Mouse (Mus musculus) forebrain, embryonic 16.5 days (tissue): ENCODE results near the gene Mid2. TPM values are rescaled to one million over a fixed set of nuclear protein-coding genes. Genes with fewer than 3 reads are reported as not detected.
"Not testable (repeated sequence)": the region's sequence is repeated elsewhere in the genome, so short reads cannot be mapped to it uniquely, and the experiment has no call there.

Source experiments
- ATAC-seq: fragments of 200-750 bp; cut with Nextera tagmentation; 2 replicates; pipeline ENCODE4 v1.8.0; 2017; ENCODE audit warnings: mild to moderate bottlenecking, moderate library complexity
- H3K27ac ChIP-seq: fragments of 300-500 bp; sonication (generic); 2 replicates; pipeline ENCODE4 v1.5.1; 2014; ENCODE audit warnings: low read length, control low read depth
- H3K27me3 ChIP-seq: fragments of 300-500 bp; sonication (generic); replicated peaks from 2 replicates; pipeline ENCODE4 v1.6.1; 2014; ENCODE audit warnings: low read length; ENCODE audit not compliant: control insufficient read depth, insufficient read depth
- H3K36me3 ChIP-seq: fragments of 300-500 bp; sonication (generic); 2 replicates; pipeline ENCODE4 v1.6.1; 2014; ENCODE audit not compliant: control insufficient read depth, insufficient read depth
- H3K4me1 ChIP-seq: fragments of 300-500 bp; sonication (generic); replicated peaks from 2 replicates; pipeline ENCODE4 v1.6.1; 2014; ENCODE audit warnings: low read length; ENCODE audit not compliant: control insufficient read depth, insufficient read depth
- H3K4me2 ChIP-seq: fragments of 300-500 bp; sonication (generic); 2 replicates; pipeline ENCODE4 v1.6.1; 2014; ENCODE audit warnings: mild to moderate bottlenecking, low read length, control low read depth
- H3K4me3 ChIP-seq: fragments of 300-500 bp; sonication (generic); replicated peaks from 2 replicates; pipeline ENCODE4 v1.5.1; 2014; ENCODE audit warnings: mild to moderate bottlenecking, low read length, control low read depth
- H3K9ac ChIP-seq: fragments of 300-500 bp; sonication (generic); replicated peaks from 2 replicates; pipeline ENCODE4 v1.6.1; 2014; ENCODE audit warnings: low read depth, low read length, control low read depth
- H3K9me3 ChIP-seq: fragments of 300-500 bp; sonication (generic); 2 replicates; pipeline ENCODE4 v1.6.1; 2016; ENCODE audit warnings: low read length; ENCODE audit not compliant: control insufficient read depth
- WGBS: fragments of 180-500 bp; shearing (Covaris S2); extraction: QIAGEN DNeasy Blood & Tissue Kit; methylation state at CpG from one replicate; pipeline ENCODE4 v1.1.7; 2014; 5-methylcytosine and 5-hydroxymethylcytosine counted together
- polyA plus RNA-seq: library from polyadenylated mRNA; unstranded; fragments of >200 nt; fragmentation: Nextera tagmentation; extraction: Ambion mirVana; gene quantifications from 2 replicates; pipeline ENCODE4 v1.2.1, GENCODE M21; 2015

The Mid2 gene
- polyA plus RNA-seq, 1 experiment from 2014 or later, result 4.5 TPM

GRCm38 (mm10) chrX:140697872-140698463 lies 33.6 kb downstream of the Mid2 start:
- not testable (repeated sequence) for ATAC-seq
- 41% methylated on average over 6 of the region's 7 CpGs for WGBS

DNA sequence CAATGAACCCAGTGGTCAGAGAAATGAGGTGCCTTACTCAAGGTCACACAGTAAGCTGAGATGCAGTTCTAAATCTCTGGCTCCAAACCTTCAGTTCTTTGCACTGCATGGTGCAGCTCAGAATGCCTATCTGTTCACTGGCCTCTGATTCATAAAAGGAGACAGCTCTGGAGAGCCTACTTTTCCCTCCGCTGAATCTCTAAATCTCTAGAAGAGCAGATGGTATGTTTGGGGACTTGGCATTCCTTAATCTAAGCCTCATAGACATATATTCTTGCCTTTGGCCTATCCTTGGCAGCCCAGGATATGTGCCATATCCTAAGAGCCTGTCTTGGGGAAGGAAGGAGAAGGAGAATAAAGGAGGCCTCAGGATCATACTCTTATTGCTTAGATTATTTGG lies 38.8 kb downstream of the Mid2 start:
- no peak overlapping the region for H3K9ac ChIP-seq
- no peaks in the 10 kb centered on the region for H3K36me3 ChIP-seq
- no peaks in the 10 kb centered on the region for H3K9me3 ChIP-seq
- no peak for ATAC-seq
- H3K4me2 ChIP-seq, result no peak overlapping the region
- 77% methylated on average over 1 of the region's 1 CpGs for WGBS
- no peak overlapping the region for H3K27ac ChIP-seq
- H3K4me1 ChIP-seq, result no peaks in the 10 kb centered on the region
- no peak overlapping the region for H3K4me3 ChIP-seq
- no peaks in the 10 kb centered on the region; the same call in 1 of the 2 replicates for H3K27me3 ChIP-seq

More at GRCm38 (mm10) chrX:140697872-140698463, 33.6 kb downstream of the Mid2 start:
- H3K36me3 ChIP-seq, H3K4me3 ChIP-seq, H3K4me1 ChIP-seq, H3K9me3 ChIP-seq, H3K4me2 ChIP-seq, H3K9ac ChIP-seq, H3K27ac ChIP-seq, H3K27me3 ChIP-seq: not testable (repeated sequence)

- no peak overlapping the region for H3K4me3 ChIP-seq
- no peaks in the 10 kb centered on the region for H3K4me1 ChIP-seq
- H3K27me3 ChIP-seq, result no peaks in the 10 kb centered on the region; the same call in 1 of the 2 replicates
- ATAC-seq, result no peak
- no peak overlapping the region for H3K9ac ChIP-seq
- H3K9me3 ChIP-seq, result no peaks in the 10 kb centered on the region
- 80% methylated on average over 4 of the region's 4 CpGs for WGBS
- no peak overlapping the region for H3K27ac ChIP-seq
- no peaks in the 10 kb centered on the region for H3K36me3 ChIP-seq
- H3K4me2 ChIP-seq, result no peak overlapping the region
Observed at GRCm38 (mm10) chrX:140706077-140706476, 41.7 kb downstream of the Mid2 start.

GRCm38 (mm10) chrX:140722400-140722799 lies 58.0 kb downstream of the Mid2 start:
- H3K27me3 ChIP-seq, result no peaks in the 10 kb centered on the region
- no peak overlapping the region for H3K9ac ChIP-seq
- H3K4me3 ChIP-seq, result no peak overlapping the region
- 35% methylated on average over 4 of the region's 4 CpGs for WGBS
- no peaks in the 10 kb centered on the region for H3K36me3 ChIP-seq
- no peaks in the 10 kb centered on the region for H3K4me1 ChIP-seq
- no peak for ATAC-seq
- H3K27ac ChIP-seq, result no peak overlapping the region
- no peaks in the 10 kb centered on the region for H3K9me3 ChIP-seq
- no peak overlapping the region for H3K4me2 ChIP-seq

GRCm38 (mm10) chrX:140738986-140739385 lies 74.6 kb downstream of the Mid2 start:
- Histone ChIP-seq H3K4me1 (no peaks in the 10 kb centered on the region), H3K36me3 (no peaks in the 10 kb centered on the region), H3K4me3 (no peak overlapping the region), H3K27ac (no peak overlapping the region), H3K27me3 (no peaks in the 10 kb centered on the region; the same call in 1 of the 2 replicates), H3K4me2 (no peak overlapping the region), H3K9ac (no peak overlapping the region), H3K9me3 (no peaks in the 10 kb centered on the region)
- ATAC-seq, result no peak

GRCm38 (mm10) chrX:140743213-140743612 lies 78.8 kb downstream of the Mid2 start:
- WGBS, result 51% methylated on average over 5 of the region's 5 CpGs
- no peak for ATAC-seq

GRCm38 (mm10) chrX:140769794-140770193 lies 105.4 kb downstream of the Mid2 start:
- no peak overlapping the region for H3K9ac ChIP-seq
- no peaks in the 10 kb centered on the region for H3K36me3 ChIP-seq
- H3K4me3 ChIP-seq, result no peak overlapping the region
- 78% methylated on average over 1 of the region's 1 CpGs for WGBS
- H3K4me2 ChIP-seq, result no peak overlapping the region
- H3K9me3 ChIP-seq, result no peaks in the 10 kb centered on the region
- H3K27me3 ChIP-seq, result no peaks in the 10 kb centered on the region
- ATAC-seq, result no peak
- no peaks in the 10 kb centered on the region for H3K4me1 ChIP-seq
- no peak overlapping the region for H3K27ac ChIP-seq

More at GRCm38 (mm10) chrX:140743213-140743612, 78.8 kb downstream of the Mid2 start:
- Histone ChIP-seq H3K36me3 (no peaks in the 10 kb centered on the region), H3K4me3 (no peak overlapping the region), H3K9me3 (no peaks in the 10 kb centered on the region), H3K4me2 (no peak overlapping the region), H3K27me3 (no peaks in the 10 kb centered on the region; the same call in 1 of the 2 replicates), H3K4me1 (no peaks in the 10 kb centered on the region), H3K27ac (no peak overlapping the region), H3K9ac (no peak overlapping the region)

DNA sequence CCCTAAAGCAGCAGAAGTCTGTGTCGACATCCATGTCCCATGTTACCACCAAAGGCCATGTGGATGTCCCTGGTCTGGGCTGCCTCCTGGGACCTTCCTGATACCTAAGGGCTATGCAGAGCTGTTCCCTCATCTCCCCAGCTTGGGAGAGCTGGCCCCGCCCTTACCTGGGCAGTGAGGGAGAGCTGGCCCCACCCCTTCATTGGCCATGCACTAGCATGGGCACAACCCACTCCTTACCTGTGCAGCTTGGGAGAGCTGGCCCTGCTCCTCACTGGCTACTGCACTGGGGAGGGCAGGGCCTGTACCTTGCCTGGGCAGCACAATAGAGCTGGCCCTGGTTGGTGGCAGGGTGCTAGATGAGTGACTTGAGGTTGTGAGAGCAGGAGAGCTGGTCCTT lies 140.9 kb downstream of the Mid2 start:
- H3K9ac ChIP-seq, result no peak overlapping the region
- no peaks in the 10 kb centered on the region for H3K36me3 ChIP-seq
- H3K27me3 ChIP-seq, result no peaks in the 10 kb centered on the region; the same call in 1 of the 2 replicates
- H3K4me3 ChIP-seq, result no peak overlapping the region
- no peak overlapping the region for H3K27ac ChIP-seq
- no peaks in the 10 kb centered on the region for H3K4me1 ChIP-seq
- no peak for ATAC-seq
- H3K4me2 ChIP-seq, result no peak overlapping the region
- H3K9me3 ChIP-seq, result no peaks in the 10 kb centered on the region
- 80% methylated on average over 2 of the region's 2 CpGs for WGBS

GRCm38 (mm10) chrX:140813312-140814006 lies 149.1 kb downstream of the Mid2 start, which contains the start of gene Tex13b:
Gene Tex13b, minus strand, starts transcription at chrX:140813433.
- 95% methylated on average over 22 of the region's 22 CpGs for WGBS
- Histone ChIP-seq H3K4me1 (no peaks in the 10 kb centered on the region), H3K36me3 (no peaks in the 10 kb centered on the region), H3K9ac (no peak within 1 kb of the TSS), H3K4me3 (no peak within 1 kb of the TSS), H3K9me3 (no peaks in the 10 kb centered on the region), H3K4me2 (no peak within 1 kb of the TSS), H3K27ac (no peak within 1 kb of the TSS), H3K27me3 (no peaks in the 10 kb centered on the region; the same call in 1 of the 2 replicates)
- no peak for ATAC-seq
